29 mouse cellular contexts compared by ENCODE assay signal in the genomic region with DNA sequence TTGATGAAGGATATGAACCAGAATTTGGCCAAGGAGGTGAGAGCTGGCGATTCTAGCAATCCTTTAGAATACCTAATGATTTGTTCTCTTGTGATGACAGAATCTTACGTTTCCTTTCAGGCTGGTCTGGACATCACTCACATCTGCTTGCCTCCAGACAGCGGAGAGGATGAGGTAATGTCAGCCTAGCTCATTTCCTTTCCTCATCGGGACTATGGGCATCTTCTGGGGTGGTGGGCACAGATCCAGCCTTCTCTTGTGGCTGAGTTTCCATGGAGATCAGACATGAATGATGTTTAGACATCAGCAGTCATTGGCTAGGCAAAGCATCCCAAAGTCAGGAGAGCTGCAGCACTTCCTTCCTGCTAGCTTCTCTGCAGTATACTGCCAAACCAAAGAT. TPM values are rescaled to one million over a fixed set of nuclear protein-coding genes. Genes with fewer than 3 reads are reported as not detected.
A peak's percentile ranks its signal among the peaks of the same experiment; 100 is the strongest.
DNase-seq lines count a peak whose midpoint lies in the region; ATAC-seq and TF ChIP-seq lines count a peak whose summit lies in the region.
"Had no signal": no experiment of that assay in that cellular context is flagged by ENCODE, and none has a peak within 500 bp of the region (broad histone marks: within the 10 kb centered on the region; RNA-seq: fewer than 3 reads in every experiment).

No protein-coding gene starts in this region.

- ATAC-seq in liver, postnatal 0 days: no peak
- ATAC-seq: activated CD4-positive, CD25-positive, alpha-beta regulatory T cell, adult 4 months; CD4-positive, CD25-positive, alpha-beta regulatory T cell, adult 4 months; forebrain, embryonic 15.5 days; hindbrain, embryonic 16.5 days; intestine, embryonic 15.5 days had no signal

- peak; percentile 56 for DNase-seq in cerebellum, adult 11-12 months
- no peak for DNase-seq in cerebellum, adult 18-20 months
- DNase-seq in left cerebral cortex, postnatal 4 days: peak; percentile 20
- DNase-seq in left cerebral cortex, adult 2 months (ENCODE audit: extremely low spot score in 1 of 2, low spot score in 2 of 2): no peak
- peak; percentile 8 for DNase-seq in 3T3-L1 (ENCODE audit: low read depth, low spot score)
- peak; percentile 59 for DNase-seq in cerebellum, adult 9-11 months
- no peak for DNase-seq in c-Kit-positive CD71-positive TER-119-positive erythroid progenitor cells, embryonic 14.5 days (ENCODE audit: low spot score)
- DNase-seq in liver, postnatal 0 days: no peak
- DNase-seq: adrenal gland, adult 8-10 months; adrenal gland, postnatal 25 days; embryo, embryonic 11 days; gastrocnemius, postnatal 25 days; heart, adult 18-20 months; heart, postnatal 10 days; heart, postnatal 36 days; kidney, adult 11 months had no signal

- no peak overlapping the region for H3K4me3 ChIP-seq in left cerebral cortex, adult 2 months
- no peak overlapping the region for H3K4me3 ChIP-seq in liver, postnatal 0 days (ENCODE audit: low read depth, low read length)
- H3K4me3 ChIP-seq: embryonic facial prominence, embryonic 10.5 days; embryonic facial prominence, embryonic 13.5 days; erythroblast, embryonic 14.5 days; forebrain, embryonic 12.5 days; forebrain, embryonic 15.5 days; heart, embryonic 12.5 days; heart, embryonic 15.5 days; hindbrain, embryonic 10.5 days; hindbrain, embryonic 13.5 days; intestine, embryonic 15.5 days had no signal

- intact Hi-C loops in left cerebral cortex, postnatal 4 days (cut with DNase I): no loop called here
- intact Hi-C loops in left cerebral cortex, adult 2 months (cut with DNase I): no loop called here

- H3K9me3 ChIP-seq in liver, postnatal 0 days (ENCODE audit: low read length): no peaks in the 10 kb centered on the region
- H3K9me3 ChIP-seq: embryonic facial prominence, embryonic 13.5 days; forebrain, embryonic 12.5 days; forebrain, embryonic 15.5 days; heart, embryonic 12.5 days; heart, embryonic 15.5 days; hindbrain, embryonic 13.5 days; intestine, embryonic 15.5 days had no signal

- no peak overlapping the region for H3K27ac ChIP-seq in left cerebral cortex, adult 2 months
- H3K27ac ChIP-seq in liver, postnatal 0 days (ENCODE audit: low read depth): no peak overlapping the region
- H3K27ac ChIP-seq: embryonic facial prominence, embryonic 10.5 days; embryonic facial prominence, embryonic 13.5 days; forebrain, embryonic 12.5 days; forebrain, embryonic 15.5 days; heart, embryonic 15.5 days; hindbrain, embryonic 10.5 days; hindbrain, embryonic 13.5 days; intestine, embryonic 15.5 days had no signal

- TF ChIP-seq CTCF in left cerebral cortex, adult 2 months (IDR thresholded peaks at IDR 0.05): no peak
- no peak for TF ChIP-seq CTCF in liver, postnatal 0 days (IDR thresholded peaks at IDR 0.05; ENCODE audit: low read depth)

- no peak overlapping the region for H3K4me2 ChIP-seq in liver, postnatal 0 days (ENCODE audit: low read depth, low read length)
- H3K4me2 ChIP-seq: embryonic facial prominence, embryonic 13.5 days; forebrain, embryonic 12.5 days; forebrain, embryonic 15.5 days; heart, embryonic 12.5 days; heart, embryonic 15.5 days; hindbrain, embryonic 13.5 days; intestine, embryonic 15.5 days had no signal

- H3K27me3 ChIP-seq in liver, postnatal 0 days (ENCODE audit: insufficient read depth, low read length): no peaks in the 10 kb centered on the region
- H3K27me3 ChIP-seq: embryonic facial prominence, embryonic 13.5 days; forebrain, embryonic 12.5 days; forebrain, embryonic 15.5 days; heart, embryonic 12.5 days; heart, embryonic 15.5 days; hindbrain, embryonic 13.5 days; intestine, embryonic 15.5 days had no signal

- H3K36me3 ChIP-seq in liver, postnatal 0 days (replicated peaks; ENCODE audit: insufficient read depth, low read length): peaks cover 45% of the 10 kb centered on the region
- H3K36me3 ChIP-seq: forebrain, embryonic 15.5 days had no signal

- 84% methylated on average over 4 of the region's 4 CpGs for WGBS in liver, postnatal 0 days (ENCODE audit: insufficient replicate concordance)

- no peak overlapping the region for H3K9ac ChIP-seq in liver, postnatal 0 days (replicated peaks)
- H3K9ac ChIP-seq: embryonic facial prominence, embryonic 13.5 days; forebrain, embryonic 12.5 days; forebrain, embryonic 15.5 days; heart, embryonic 12.5 days; heart, embryonic 15.5 days; hindbrain, embryonic 13.5 days; intestine, embryonic 15.5 days had no signal

- TF ChIP-seq EP300 in liver, postnatal 0 days (IDR thresholded peaks at IDR 0.05; ENCODE audit: low read depth): no peak

- peaks cover 26% of the 10 kb centered on the region for H3K4me1 ChIP-seq in liver, postnatal 0 days (ENCODE audit: insufficient read depth)
- H3K4me1 ChIP-seq: forebrain, embryonic 12.5 days; forebrain, embryonic 15.5 days; hindbrain, embryonic 10.5 days; hindbrain, embryonic 13.5 days had no signal

RNA-seq across cellular contexts. Expression of gene Mthfd1l, which starts 7.3 kb away (rescaled TPM):
- total RNA-seq in left cerebral cortex, postnatal 4 days (2021): 10 to 100 TPM; 10.9 to 11.2 TPM
- total RNA-seq in left cerebral cortex, adult 2 months (2021): 1 to 10 TPM; 8.6 to 9.6 TPM
- polyA plus RNA-seq in liver, postnatal 0 days (2015; fragmentation: Nextera tagmentation; extraction: Ambion mirVana): 7.2 and 8.4 TPM in 2 replicates

Comparison
In these comparisons a context has a peak if more than half of its experiments do, and no peak if none do; other contexts are left out.
1. DNase-seq: peak in cerebellum, adult 11-12 months (single experiment), left cerebral cortex, postnatal 4 days (single experiment), 3T3-L1 (single experiment) and cerebellum, adult 9-11 months (single experiment); none in cerebellum, adult 18-20 months (0 of 2), left cerebral cortex, adult 2 months (0 of 2), c-Kit-positive CD71-positive TER-119-positive erythroid progenitor cells, embryonic 14.5 days (single experiment) and liver, postnatal 0 days (single experiment).